Mouse (Mus musculus) spleen, postnatal 4 days (tissue): ENCODE measurements around the gene Gsto2.

Experiments
- DNase-seq, 2 experiments: peaks; one replicate each; pipeline ENCODE4 v3.0.0; 2022; ENCODE audit warnings: low spot score in 2 of 2

Gsto2 gene

DNA sequence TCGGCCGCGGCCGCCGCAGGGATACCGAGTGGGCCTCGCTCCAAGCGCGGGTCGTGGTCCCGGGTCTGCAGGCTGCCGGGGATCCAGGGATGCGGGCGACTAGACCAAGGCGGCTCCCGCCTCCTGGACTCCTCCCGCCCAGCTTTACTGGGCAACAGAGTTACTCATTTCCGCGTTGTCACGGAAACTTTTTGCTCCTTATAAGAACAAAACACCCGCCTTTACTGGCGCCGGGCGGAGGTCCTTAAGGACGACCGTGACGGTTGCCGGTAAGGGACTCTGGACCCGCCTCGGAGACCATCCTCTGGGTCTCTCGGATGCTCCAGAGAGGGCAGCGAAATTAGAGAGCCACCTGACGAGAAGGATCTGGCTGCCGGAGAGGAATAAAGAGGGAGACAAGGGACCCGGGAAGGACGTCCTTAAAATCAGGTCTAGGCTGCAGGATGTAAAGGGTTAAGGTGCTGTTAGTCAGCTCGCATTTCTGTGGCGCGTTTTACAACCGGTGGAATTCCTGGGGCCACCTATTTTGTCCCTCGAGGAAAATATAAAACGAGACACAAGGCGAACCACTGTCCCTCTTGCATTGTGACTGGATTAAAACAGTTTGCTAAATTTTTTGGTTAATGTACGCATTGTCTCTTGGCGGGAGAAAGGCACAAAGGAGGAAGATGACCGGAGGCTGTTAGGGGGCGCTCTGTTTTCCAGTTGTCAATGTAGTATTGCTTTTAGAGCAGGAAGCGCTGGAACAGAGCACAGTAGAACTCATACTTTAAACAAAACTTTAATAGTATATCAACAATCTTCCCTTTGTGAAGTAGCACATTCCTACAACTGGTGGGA is 54.0 kb downstream of the Gsto2 start, which contains the start of the genes Cfap43 and Itprip:
Gene Cfap43 (minus strand): TSS at position 162 of the 840 bp plus-strand sequence.
Gene Itprip (minus strand): TSS at position 174 of the 840 bp plus-strand sequence.
- DNase-seq = peak; percentile 68 to 85

DNA sequence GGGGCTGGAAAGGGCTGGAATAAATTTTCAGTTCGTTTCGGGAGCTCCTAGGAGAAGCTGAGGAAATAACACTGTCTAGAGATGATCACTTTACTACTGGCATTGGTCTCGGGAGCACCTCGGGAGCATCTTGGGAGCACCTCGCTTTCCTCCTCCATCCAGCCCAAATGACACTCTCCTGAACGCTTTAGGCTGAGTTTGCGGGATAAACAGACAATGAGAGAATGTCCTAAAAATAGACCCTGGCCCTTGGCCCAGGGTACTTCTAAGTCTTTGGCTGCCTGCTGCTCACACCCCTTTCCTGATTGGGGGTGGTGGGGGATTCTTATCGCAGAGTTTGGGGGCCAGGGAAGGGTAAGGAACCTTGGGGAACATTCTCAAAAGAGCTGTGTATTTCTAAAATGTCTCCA is 54.6 kb downstream of the Gsto2 start:
- no peak for DNase-seq

DNA sequence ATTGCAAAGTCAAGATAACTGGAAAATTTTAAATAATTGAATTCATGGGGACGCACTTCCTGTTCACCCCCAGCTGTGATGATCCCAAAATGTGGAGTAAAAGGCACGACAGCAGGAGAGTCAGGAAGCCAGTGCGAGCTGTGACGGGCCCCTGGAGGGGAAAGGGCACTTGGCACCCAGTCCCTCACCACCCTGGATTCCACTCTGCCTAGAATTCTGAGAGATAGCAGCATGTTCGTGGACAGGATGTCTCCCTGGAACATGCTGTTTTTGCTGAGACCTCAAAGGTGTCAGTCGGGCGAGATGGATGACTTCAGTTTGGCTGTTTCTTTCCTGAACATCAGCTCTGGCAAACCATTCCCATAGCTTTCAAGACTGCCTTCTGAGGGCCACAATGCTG is 60.5 kb downstream of the Gsto2 start:
- DNase-seq = no peak

DNA sequence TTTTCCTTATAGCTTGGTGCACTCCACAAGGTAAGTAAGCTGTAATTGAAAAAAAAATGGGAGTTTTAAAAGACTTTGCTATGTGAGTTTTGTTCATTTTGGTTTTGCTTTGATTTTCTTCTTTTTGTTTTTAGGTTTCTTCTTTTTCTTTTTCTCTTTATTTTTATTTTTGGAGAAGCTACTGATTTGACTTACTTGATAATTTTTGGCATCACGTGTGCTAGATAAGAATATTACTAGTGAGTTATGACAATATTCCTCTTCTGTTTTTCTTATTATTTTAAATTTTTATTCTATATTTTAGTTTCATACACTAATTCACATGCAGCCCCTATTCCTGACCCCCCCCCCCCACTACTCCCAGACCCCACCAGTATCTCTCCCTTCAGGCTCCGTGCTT is 61.7 kb downstream of the Gsto2 start:
- no peak for DNase-seq

DNA sequence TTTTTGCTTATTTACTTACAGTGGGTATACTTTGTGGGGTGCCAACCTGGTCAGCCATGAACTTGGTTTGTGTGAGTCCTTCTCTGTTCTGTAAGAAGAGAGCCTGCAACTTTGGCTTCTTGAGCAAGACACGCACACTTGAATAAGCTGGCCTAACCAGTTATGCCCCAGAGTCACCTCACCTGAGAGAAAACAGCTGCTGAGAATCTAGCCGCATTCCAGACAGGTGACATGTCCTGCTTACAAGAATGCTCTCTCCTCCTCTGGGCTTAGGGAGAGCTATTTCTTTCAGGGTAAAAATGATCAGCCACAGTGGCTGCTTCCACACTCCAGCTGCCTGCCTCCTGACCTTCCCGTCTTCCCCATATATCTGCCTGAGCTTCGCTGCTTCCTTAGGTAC is 63.7 kb downstream of the Gsto2 start:
- no peak for DNase-seq

DNA sequence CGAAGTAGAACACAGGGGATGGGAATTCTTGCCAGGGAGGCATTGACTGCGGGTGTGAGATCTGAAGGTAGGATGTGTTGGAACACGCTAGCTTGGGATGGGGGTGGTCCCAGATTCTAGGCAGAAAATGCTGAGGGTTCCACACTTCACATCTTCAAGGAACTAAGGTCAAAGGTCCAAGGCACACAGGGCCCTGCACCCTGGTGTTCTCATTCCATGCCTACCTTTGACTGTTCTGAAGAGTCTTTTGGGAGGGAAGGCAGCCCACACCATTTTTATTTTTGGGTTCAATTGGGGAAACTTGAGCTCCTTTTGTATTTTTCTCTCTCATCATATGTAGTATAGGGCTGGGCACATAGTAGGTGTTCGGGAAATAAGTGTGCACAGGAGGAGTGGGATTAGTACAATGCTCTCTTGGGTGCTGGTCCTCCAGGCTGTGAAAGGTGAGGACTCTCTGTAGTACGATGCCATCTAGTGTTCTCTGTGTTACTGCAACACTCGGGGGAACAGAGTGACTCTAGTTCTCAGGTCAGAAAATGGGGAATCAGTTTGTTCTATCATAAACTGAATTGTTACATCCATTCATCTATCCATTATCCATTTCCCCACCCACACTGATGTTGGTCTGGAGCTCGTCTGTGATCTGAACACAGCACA is 66.8 kb downstream of the Gsto2 start:
- DNase-seq = no peak

DNA sequence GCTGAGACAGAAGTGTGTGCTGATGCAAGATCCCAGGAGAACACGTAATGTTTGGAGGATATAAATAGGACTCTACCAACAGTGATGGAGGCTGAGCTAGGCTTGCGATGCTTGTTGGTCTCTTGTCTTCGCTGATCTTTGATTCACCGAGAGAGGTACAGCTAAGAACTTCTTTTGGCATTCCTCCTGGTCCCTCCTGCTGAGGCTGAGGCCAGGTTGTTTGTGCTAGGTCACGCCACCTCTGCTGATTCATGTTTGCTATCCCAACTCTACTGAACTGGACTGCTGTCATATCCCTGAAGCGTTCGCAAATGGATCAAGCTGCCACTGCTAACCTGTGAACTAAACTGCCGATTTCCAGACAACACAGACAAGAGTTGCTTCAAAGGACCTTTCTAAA is 68.8 kb downstream of the Gsto2 start:
- no peak for DNase-seq

DNA sequence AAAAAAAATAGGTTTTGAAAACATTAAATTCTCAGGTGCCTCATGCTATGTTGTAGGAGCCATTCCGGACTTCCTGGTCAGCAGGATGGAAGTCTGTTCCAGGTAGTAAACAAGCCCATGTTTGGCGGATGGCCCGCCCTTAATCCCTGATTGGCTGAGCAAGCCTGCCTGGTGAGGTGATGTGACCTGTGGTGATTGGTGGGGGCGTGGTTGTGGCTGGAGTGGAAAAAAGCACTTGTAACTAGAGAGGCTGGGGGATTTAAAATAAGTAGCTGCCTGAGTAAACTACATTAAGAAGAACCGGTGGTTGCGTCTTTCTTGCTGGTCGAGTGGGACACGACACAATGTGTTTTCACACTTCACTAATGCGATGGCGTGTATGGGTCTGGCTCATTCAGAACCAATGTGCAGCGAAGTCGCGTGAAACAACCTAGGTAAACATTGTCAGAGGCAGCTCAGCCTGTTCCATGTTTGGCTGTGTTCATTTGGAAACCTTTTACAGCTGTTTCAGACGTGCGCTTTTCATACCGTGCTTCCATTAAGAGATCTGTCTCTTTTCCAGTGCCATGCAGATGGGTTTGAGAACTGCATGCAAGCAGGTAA is 69.4 kb downstream of the Gsto2 start:
- DNase-seq = no peak

DNA sequence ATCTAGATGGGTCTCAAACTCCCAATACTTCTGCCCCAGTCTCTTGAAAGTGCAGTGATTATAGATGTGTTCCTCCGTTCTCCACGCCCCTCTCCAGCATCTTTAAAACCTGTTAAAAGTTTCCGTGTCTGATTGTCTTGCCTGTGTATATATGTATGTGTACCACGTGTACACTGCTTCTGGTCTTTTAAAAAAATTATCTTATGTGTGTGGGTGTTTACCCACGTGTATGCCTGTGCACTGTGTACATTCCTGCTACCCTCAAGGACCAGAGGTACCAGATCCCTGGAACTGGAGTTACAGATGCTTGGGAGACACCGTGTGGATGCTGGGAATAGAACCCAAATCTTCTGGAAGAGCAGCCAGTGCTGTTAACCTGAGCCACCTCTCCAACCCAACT is 70.2 kb downstream of the Gsto2 start:
- DNase-seq = no peak
